Comparison of ENCODE assay signal across 28 mouse cellular contexts in the genomic region with DNA sequence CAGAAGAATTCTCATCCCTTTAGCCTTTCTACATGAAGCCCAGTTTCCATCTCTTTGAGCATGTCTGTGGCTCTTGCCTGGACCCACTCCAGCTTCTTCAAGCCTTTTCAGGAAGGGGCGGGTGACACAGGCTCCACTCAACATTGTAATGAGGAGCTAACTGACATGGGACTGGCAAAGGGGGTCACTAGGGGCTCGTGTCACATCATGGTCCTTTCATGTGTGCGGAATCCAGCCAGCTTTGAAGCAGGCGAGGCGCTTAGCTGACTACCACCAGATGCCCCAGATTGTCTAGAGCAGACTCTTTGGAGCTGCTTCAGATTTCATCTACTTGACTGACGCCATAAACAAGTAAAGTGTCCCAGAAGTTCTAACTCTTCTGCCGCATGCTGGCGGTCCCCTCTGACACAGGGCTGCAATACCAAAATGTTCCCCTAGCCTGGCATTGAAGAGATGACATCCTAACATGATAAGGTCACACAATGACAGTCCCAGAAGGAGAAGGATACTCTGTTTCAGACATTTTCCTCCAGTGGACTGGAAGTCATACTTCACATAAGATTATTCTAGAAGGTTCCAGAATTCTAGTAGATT. TPM values are rescaled to one million over a fixed set of nuclear protein-coding genes. Genes with fewer than 3 reads are reported as not detected.
DNase-seq lines count a peak whose midpoint lies in the region; ATAC-seq and TF ChIP-seq lines count a peak whose summit lies in the region.
"Had no signal": no experiment of that assay in that cellular context is flagged by ENCODE, and none has a peak within 500 bp of the region (broad histone marks: within the 10 kb centered on the region; RNA-seq: fewer than 3 reads in every experiment).

No protein-coding gene starts in this region.

- peak; percentile 85 for TF ChIP-seq EP300 in lung, postnatal 0 days (IDR thresholded peaks at IDR 0.05)

- no peak overlapping the region for H3K4me2 ChIP-seq in lung, postnatal 0 days (replicated peaks; ENCODE audit: low read depth, low read length)
- H3K4me2 ChIP-seq in hindbrain, embryonic 12.5 days (replicated peaks), result no peak overlapping the region
- H3K4me2 ChIP-seq: embryonic facial prominence, embryonic 13.5 days; forebrain, embryonic 13.5 days; heart, embryonic 11.5 days; heart, embryonic 15.5 days had no signal

- H3K27me3 ChIP-seq in lung, postnatal 0 days (replicated peaks; ENCODE audit: insufficient read depth, low read length), result no peaks in the 10 kb centered on the region
- H3K27me3 ChIP-seq in hindbrain, embryonic 12.5 days, result no peaks in the 10 kb centered on the region
- H3K27me3 ChIP-seq: embryonic facial prominence, embryonic 13.5 days; forebrain, embryonic 13.5 days had no signal

- H3K4me3 ChIP-seq in lung, adult 2 months (replicated peaks; ENCODE audit: extremely low read depth, low read depth, low read length), result no peak overlapping the region
- H3K4me3 ChIP-seq in lung, postnatal 0 days (ENCODE audit: low read depth, low read length), result no peak overlapping the region
- H3K4me3 ChIP-seq in hindbrain, embryonic 12.5 days, result no peak overlapping the region
- H3K4me3 ChIP-seq: embryonic facial prominence, embryonic 13.5 days; forebrain, embryonic 13.5 days; heart, adult 2 months; heart, embryonic 15.5 days had no signal

- peak; percentile 26 for DNase-seq in left cerebral cortex, postnatal 4 days
- DNase-seq in left cerebral cortex, adult 18-20 months (ENCODE audit: low spot score in 2 of 2), result no peak
- peak; percentile 18 for DNase-seq in lung, adult 2 months
- peak; percentile 92 for DNase-seq in lung, postnatal 0 days (ENCODE audit: low spot score)
- peak; percentile 81 for DNase-seq in lung, postnatal 36 days
- DNase-seq in kidney, adult 8-10 months, result no peak
- DNase-seq in cerebellum, adult 9-11 months, result no peak
- DNase-seq: adrenal gland, postnatal 10 days; cerebellum, adult 11 months; cerebellum, adult 8-10 months; cerebellum, postnatal 25 days; forebrain, postnatal 0 days; gastrocnemius, postnatal 14 days; heart, adult 2 months; heart, postnatal 14 days had no signal

- H3K9ac ChIP-seq in lung, postnatal 0 days (replicated peaks; ENCODE audit: low read depth), result no peak overlapping the region
- H3K9ac ChIP-seq in hindbrain, embryonic 12.5 days, result no peak overlapping the region
- H3K9ac ChIP-seq: embryonic facial prominence, embryonic 13.5 days; forebrain, embryonic 13.5 days; forebrain, postnatal 0 days; heart, embryonic 15.5 days had no signal

- peak; percentile 94 for ATAC-seq in lung, postnatal 0 days
- ATAC-seq in hindbrain, embryonic 12.5 days (ENCODE audit: low FRiP score), result no peak
- ATAC-seq: forebrain, embryonic 13.5 days; forebrain, postnatal 0 days had no signal

- H3K27ac ChIP-seq in lung, postnatal 0 days (ENCODE audit: low read length), result no peak overlapping the region
- H3K27ac ChIP-seq in hindbrain, embryonic 12.5 days, result no peak overlapping the region
- H3K27ac ChIP-seq: embryonic facial prominence, embryonic 13.5 days; forebrain, embryonic 13.5 days; heart, adult 2 months; heart, embryonic 15.5 days had no signal

- intact Hi-C loops in left cerebral cortex, postnatal 4 days (cut with DNase I), result loop anchor here (5.0 kb wide), 1 partner anchor 253 kb away; a partner anchor contains a TSS

- no peak for TF ChIP-seq POLR2A in lung, adult 2 months (IDR thresholded peaks at IDR 0.05; ENCODE audit: borderline replicate concordance, extremely low read depth, low read depth, low read length)

- no peaks in the 10 kb centered on the region for H3K36me3 ChIP-seq in lung, postnatal 0 days (ENCODE audit: insufficient read depth, low read length)
- no peaks in the 10 kb centered on the region for H3K36me3 ChIP-seq in hindbrain, embryonic 12.5 days
- H3K36me3 ChIP-seq: embryonic facial prominence, embryonic 13.5 days; heart, embryonic 15.5 days had no signal

- H3K4me1 ChIP-seq in lung, adult 2 months (ENCODE audit: control insufficient read depth, insufficient read depth, low read length), result peaks cover 6% of the 10 kb centered on the region
- H3K4me1 ChIP-seq in lung, postnatal 0 days (ENCODE audit: insufficient read depth, low read depth, low read length), result no peaks in the 10 kb centered on the region
- peaks cover 4% of the 10 kb centered on the region; the same call in 1 of the 2 replicates for H3K4me1 ChIP-seq in hindbrain, embryonic 12.5 days
- H3K4me1 ChIP-seq: forebrain, embryonic 13.5 days had no signal

- TF ChIP-seq CTCF in lung, adult 2 months (IDR thresholded peaks at IDR 0.05; ENCODE audit: insufficient read depth, low read length), result no peak
- TF ChIP-seq CTCF in lung, postnatal 0 days (IDR thresholded peaks at IDR 0.05), result peak; percentile 50

- H3K9me3 ChIP-seq in lung, postnatal 0 days (ENCODE audit: low read length), result no peaks in the 10 kb centered on the region
- no peaks in the 10 kb centered on the region for H3K9me3 ChIP-seq in hindbrain, embryonic 12.5 days (replicated peaks)
- H3K9me3 ChIP-seq: heart, embryonic 15.5 days had no signal

- WGBS in lung, adult 2 months, result 69% methylated on average over 8 of the region's 8 CpGs
- 58% methylated on average over 8 of the region's 8 CpGs for WGBS in lung, postnatal 0 days
- 89% methylated on average over 8 of the region's 8 CpGs for WGBS in hindbrain, embryonic 12.5 days

RNA-seq across cellular contexts. Expression of a gene that starts 31.3 kb away (rescaled TPM):
- not detected for total RNA-seq in left cerebral cortex, postnatal 4 days (2021)
- not detected for total RNA-seq in left cerebral cortex, adult 18-20 months (2021)
- polyA plus RNA-seq in lung, adult 2 months (2012; rRNA removed), result 0.11 and 0.25 TPM in 2 replicates
- polyA plus RNA-seq in lung, postnatal 0 days (2015; fragmentation: Nextera tagmentation; extraction: Ambion mirVana), result 0.57 and 0.80 TPM in 2 replicates
- not detected in 2 replicates for polyA plus RNA-seq in hindbrain, embryonic 12.5 days (2016; fragmentation: Nextera tagmentation; extraction: Ambion mirVana)
- total RNA-seq: adrenal gland, postnatal 10 days; adrenal gland, postnatal 4 days; forebrain, postnatal 0 days; gastrocnemius, adult 18-20 months; gastrocnemius, postnatal 14 days; heart, adult 2 months; heart, postnatal 14 days; hematopoietic stem cell, adult 5-6 weeks; MEL had no signal
- polyA plus RNA-seq: brain, embryonic 14.5 days; C2C12; cortical plate, adult 2 months; embryonic facial prominence, embryonic 13.5 days; forebrain, embryonic 13.5 days; forebrain, postnatal 0 days; gonadal fat pad, adult 2 months; heart, adult 2 months; heart, embryonic 11.5 days; heart, embryonic 15.5 days had no signal

Comparison
In these comparisons a context has a peak if more than half of its experiments do, and no peak if none do; other contexts are left out.
1. DNase-seq: peak in left cerebral cortex, postnatal 4 days (single experiment), lung, adult 2 months (single experiment), lung, postnatal 0 days (single experiment) and lung, postnatal 36 days (single experiment); none in left cerebral cortex, adult 18-20 months (0 of 2), kidney, adult 8-10 months (0 of 2) and cerebellum, adult 9-11 months (single experiment).